Mouse (Mus musculus): ENCODE results near the gene Rasl11a.
"Not testable (repeated sequence)": the region's sequence is repeated elsewhere in the genome, so short reads cannot be mapped to it uniquely, and the experiment has no call there.

Rasl11a gene

GRCm38 (mm10) chr5:146893478-146894182 is 48.8 kb downstream of the Rasl11a start:
- no peak for DNase-seq (ENCODE audit: low spot score)

GRCm38 (mm10) chr5:146895667-146896066 is 50.8 kb downstream of the Rasl11a start:
- DNase-seq (ENCODE audit: low spot score) = not testable (repeated sequence)

GRCm38 (mm10) chr5:146896973-146897372 is 52.1 kb downstream of the Rasl11a start:
- no peak for DNase-seq (ENCODE audit: low spot score)
